Mouse (Mus musculus): ENCODE measurements at regions not wholly inside any gene's neighbourhood (a gene's known extent, or its start where the extent isn't known, plus 50 kb on each side); places are given as distances from the start of the nearest gene placed in this dataset.

- TF ChIP-seq CTCF (IDR thresholded peaks at IDR 0.05; ENCODE audit: insufficient read depth, low read length) = no peak
- no peak for TF ChIP-seq POLR2A (IDR thresholded peaks at IDR 0.05; ENCODE audit: borderline replicate concordance, extremely low read depth, low read depth, low read length)
Observed at GRCm38 (mm10) chr2:137808401-137809230, 447.7 kb upstream of the Btbd3 start.

Data from lung, adult 2 months (tissue).